Mouse (Mus musculus) heart, embryonic 15.5 days (tissue): ENCODE measurements around the gene Frmd4a. TPM values are rescaled to one million over a fixed set of nuclear protein-coding genes. Genes with fewer than 3 reads are reported as not detected.

Experiments
- ATAC-seq: fragments of 200-750 bp; cut with Nextera tagmentation; replicated peaks from 2 replicates; pipeline ENCODE4 v1.8.0; 2017; ENCODE audit warnings: low read depth, moderate TSS enrichment; ENCODE audit not compliant: insufficient number of reproducible peaks, insufficient read depth, low FRiP score
- H3K27ac ChIP-seq: fragments of 300-500 bp; sonication (generic); 2 replicates; pipeline ENCODE4 v1.5.1; 2015; ENCODE audit warnings: mild to moderate bottlenecking, inconsistent platforms
- H3K27me3 ChIP-seq: fragments of 300-500 bp; sonication (generic); 2 replicates; pipeline ENCODE4 v1.6.1; 2015; ENCODE audit warnings: inconsistent platforms
- H3K36me3 ChIP-seq: fragments of 300-500 bp; sonication (generic); 2 replicates; pipeline ENCODE4 v1.6.1; 2015; ENCODE audit warnings: mild to moderate bottlenecking, inconsistent platforms
- H3K4me1 ChIP-seq: fragments of 300-500 bp; sonication (generic); replicated peaks from 2 replicates; pipeline ENCODE4 v1.6.1; 2015; ENCODE audit warnings: inconsistent platforms
- H3K4me2 ChIP-seq: fragments of 300-500 bp; sonication (generic); 2 replicates; pipeline ENCODE4 v1.6.1; 2015; ENCODE audit warnings: inconsistent platforms, mild to moderate bottlenecking, moderate library complexity
- H3K4me3 ChIP-seq: fragments of 300-500 bp; sonication (generic); 2 replicates; pipeline ENCODE4 v1.5.1; 2015; ENCODE audit warnings: mild to moderate bottlenecking, inconsistent platforms
- H3K9ac ChIP-seq: fragments of 300-500 bp; sonication (generic); 2 replicates; pipeline ENCODE4 v1.6.1; 2015; ENCODE audit warnings: mild to moderate bottlenecking, inconsistent platforms
- H3K9me3 ChIP-seq: fragments of 300-500 bp; sonication (generic); replicated peaks from 2 replicates; pipeline ENCODE4 v1.6.1; 2016; ENCODE audit warnings: inconsistent platforms
- WGBS: fragments of 180-500 bp; shearing (Covaris S2); methylation state at CpG from one replicate; pipeline ENCODE4 v1.1.7; 2015; ENCODE audit warnings: mixed read lengths; 5-methylcytosine and 5-hydroxymethylcytosine counted together
- polyA plus RNA-seq: library from polyadenylated mRNA; unstranded; fragments of >200 nt; fragmentation: Nextera tagmentation; extraction: Ambion mirVana; gene quantifications from 2 replicates; pipeline ENCODE4 v1.2.1, GENCODE M21; 2015

Frmd4a gene
- polyA plus RNA-seq, 1 experiment from 2014 or later = 15.6 TPM

GRCm38 (mm10) chr2:4060675-4061074, 43.2 kb downstream of the Frmd4a start:
- no peak overlapping the region for H3K9ac ChIP-seq
- no peak overlapping the region for H3K27ac ChIP-seq
- H3K4me3 ChIP-seq = no peak overlapping the region
- 63% methylated on average over 2 of the region's 2 CpGs for WGBS
- H3K4me1 ChIP-seq = no peaks in the 10 kb centered on the region
- H3K36me3 ChIP-seq = no peaks in the 10 kb centered on the region
- no peak overlapping the region for H3K4me2 ChIP-seq
- no peaks in the 10 kb centered on the region for H3K27me3 ChIP-seq
- ATAC-seq = no peak
- no peaks in the 10 kb centered on the region for H3K9me3 ChIP-seq

- Histone ChIP-seq H3K4me3 (no peak overlapping the region), H3K27me3 (no peaks in the 10 kb centered on the region), H3K27ac (no peak overlapping the region), H3K4me1 (no peaks in the 10 kb centered on the region), H3K36me3 (no peaks in the 10 kb centered on the region), H3K9me3 (no peaks in the 10 kb centered on the region), H3K9ac (no peak overlapping the region), H3K4me2 (no peak overlapping the region)
- 75% methylated on average over 7 of the region's 7 CpGs for WGBS
- ATAC-seq = no peak
These were observed 54.3 kb downstream of the Frmd4a start for GRCm38 (mm10) chr2:4071831-4072230.

GRCm38 (mm10) chr2:4083877-4084276, 66.4 kb downstream of the Frmd4a start:
- ATAC-seq = no peak
- WGBS = 60% methylated on average over 6 of the region's 6 CpGs

GRCm38 (mm10) chr2:4097601-4098000, 80.1 kb downstream of the Frmd4a start:
- no peak overlapping the region for H3K4me2 ChIP-seq
- H3K9ac ChIP-seq = no peak overlapping the region
- H3K27ac ChIP-seq = no peak overlapping the region
- H3K4me1 ChIP-seq = no peaks in the 10 kb centered on the region
- ATAC-seq = no peak
- no peaks in the 10 kb centered on the region for H3K27me3 ChIP-seq
- H3K9me3 ChIP-seq = no peaks in the 10 kb centered on the region
- no peaks in the 10 kb centered on the region for H3K36me3 ChIP-seq
- H3K4me3 ChIP-seq = no peak overlapping the region
- WGBS = 90% methylated on average over 1 of the region's 1 CpGs

More at GRCm38 (mm10) chr2:4083877-4084276, 66.4 kb downstream of the Frmd4a start:
- no peaks in the 10 kb centered on the region for H3K27me3 ChIP-seq
- H3K4me3 ChIP-seq = no peak overlapping the region
- H3K9me3 ChIP-seq = no peaks in the 10 kb centered on the region
- no peak overlapping the region for H3K4me2 ChIP-seq
- no peak overlapping the region for H3K27ac ChIP-seq
- H3K4me1 ChIP-seq = no peaks in the 10 kb centered on the region
- H3K36me3 ChIP-seq = no peaks in the 10 kb centered on the region
- H3K9ac ChIP-seq = no peak overlapping the region

- Histone ChIP-seq H3K4me1 (no peaks in the 10 kb centered on the region), H3K4me3 (no peak overlapping the region), H3K9ac (no peak overlapping the region), H3K27me3 (no peaks in the 10 kb centered on the region), H3K4me2 (no peak overlapping the region), H3K27ac (no peak overlapping the region), H3K36me3 (no peaks in the 10 kb centered on the region), H3K9me3 (no peaks in the 10 kb centered on the region)
- no peak for ATAC-seq
- 68% methylated on average over 8 of the region's 8 CpGs for whole genome bisulfite sequencing
These were observed 81.6 kb downstream of the Frmd4a start for GRCm38 (mm10) chr2:4098948-4099776.

- no peak overlapping the region for H3K27ac ChIP-seq
- H3K9me3 ChIP-seq = no peaks in the 10 kb centered on the region
- no peak overlapping the region for H3K4me3 ChIP-seq
- no peak overlapping the region for H3K9ac ChIP-seq
- no peaks in the 10 kb centered on the region for H3K27me3 ChIP-seq
- no peak for ATAC-seq
- H3K4me1 ChIP-seq = no peaks in the 10 kb centered on the region
- no peaks in the 10 kb centered on the region for H3K36me3 ChIP-seq
- no peak overlapping the region for H3K4me2 ChIP-seq
These were observed 82.2 kb downstream of the Frmd4a start for GRCm38 (mm10) chr2:4099777-4100104.

GRCm38 (mm10) chr2:4101370-4101769, 83.9 kb downstream of the Frmd4a start:
- H3K9me3 ChIP-seq = no peaks in the 10 kb centered on the region
- 57% methylated on average over 2 of the region's 2 CpGs for WGBS
- no peak for ATAC-seq
- H3K4me3 ChIP-seq = no peak overlapping the region
- no peaks in the 10 kb centered on the region for H3K4me1 ChIP-seq
- no peaks in the 10 kb centered on the region for H3K36me3 ChIP-seq
- H3K27ac ChIP-seq = no peak overlapping the region
- no peak overlapping the region for H3K4me2 ChIP-seq
- no peaks in the 10 kb centered on the region for H3K27me3 ChIP-seq
- H3K9ac ChIP-seq = no peak overlapping the region

- no peaks in the 10 kb centered on the region for H3K27me3 ChIP-seq
- no peaks in the 10 kb centered on the region for H3K36me3 ChIP-seq
- no peak overlapping the region for H3K4me3 ChIP-seq
- 80% methylated on average over 7 of the region's 7 CpGs for WGBS
- no peak overlapping the region for H3K9ac ChIP-seq
- H3K4me1 ChIP-seq = no peaks in the 10 kb centered on the region
- no peaks in the 10 kb centered on the region for H3K9me3 ChIP-seq
- no peak overlapping the region for H3K4me2 ChIP-seq
- H3K27ac ChIP-seq = no peak overlapping the region
- no peak for ATAC-seq
These were observed 95.9 kb downstream of the Frmd4a start for GRCm38 (mm10) chr2:4113303-4113920.

- no peaks in the 10 kb centered on the region for H3K9me3 ChIP-seq
- no peak for ATAC-seq
- WGBS = 61% methylated on average over 9 of the region's 9 CpGs
These were observed 102.4 kb downstream of the Frmd4a start for GRCm38 (mm10) chr2:4119678-4120458.

GRCm38 (mm10) chr2:4131216-4131615, 113.7 kb downstream of the Frmd4a start:
- Histone ChIP-seq H3K4me1 (no peaks in the 10 kb centered on the region), H3K9me3 (no peaks in the 10 kb centered on the region), H3K27me3 (no peaks in the 10 kb centered on the region), H3K4me3 (no peak overlapping the region), H3K9ac (no peak overlapping the region), H3K36me3 (no peaks in the 10 kb centered on the region), H3K4me2 (no peak overlapping the region), H3K27ac (no peak overlapping the region)
- ATAC-seq = no peak
- 86% methylated on average over 4 of the region's 4 CpGs for WGBS

More at GRCm38 (mm10) chr2:4119678-4120458, 102.4 kb downstream of the Frmd4a start:
- Histone ChIP-seq H3K9ac (no peak overlapping the region), H3K4me3 (no peak overlapping the region), H3K4me2 (no peak overlapping the region), H3K27ac (no peak overlapping the region), H3K4me1 (no peaks in the 10 kb centered on the region), H3K36me3 (no peaks in the 10 kb centered on the region), H3K27me3 (no peaks in the 10 kb centered on the region)

GRCm38 (mm10) chr2:4137493-4137892, 120.0 kb downstream of the Frmd4a start:
- H3K9me3 ChIP-seq = no peaks in the 10 kb centered on the region
- no peak overlapping the region for H3K4me2 ChIP-seq
- no peaks in the 10 kb centered on the region for H3K4me1 ChIP-seq
- no peak overlapping the region for H3K4me3 ChIP-seq
- H3K27ac ChIP-seq = no peak overlapping the region
- no peaks in the 10 kb centered on the region for H3K27me3 ChIP-seq
- no peak for ATAC-seq
- H3K9ac ChIP-seq = no peak overlapping the region
- WGBS = 82% methylated on average over 3 of the region's 3 CpGs
- no peaks in the 10 kb centered on the region for H3K36me3 ChIP-seq
